Mouse (Mus musculus): Measurements from ENCODE around the gene Ube2k. TPM values are rescaled to one million over a fixed set of nuclear protein-coding genes. Genes with fewer than 3 reads are reported as not detected.
A peak's percentile ranks its signal among the peaks of the same experiment; 100 is the strongest.
"Not testable (repeated sequence)": the region's sequence is repeated elsewhere in the genome, so short reads cannot be mapped to it uniquely, and the experiment has no call there.

The Ube2k gene
- polyA plus RNA-seq, 1 experiment, result 105 TPM

DNA sequence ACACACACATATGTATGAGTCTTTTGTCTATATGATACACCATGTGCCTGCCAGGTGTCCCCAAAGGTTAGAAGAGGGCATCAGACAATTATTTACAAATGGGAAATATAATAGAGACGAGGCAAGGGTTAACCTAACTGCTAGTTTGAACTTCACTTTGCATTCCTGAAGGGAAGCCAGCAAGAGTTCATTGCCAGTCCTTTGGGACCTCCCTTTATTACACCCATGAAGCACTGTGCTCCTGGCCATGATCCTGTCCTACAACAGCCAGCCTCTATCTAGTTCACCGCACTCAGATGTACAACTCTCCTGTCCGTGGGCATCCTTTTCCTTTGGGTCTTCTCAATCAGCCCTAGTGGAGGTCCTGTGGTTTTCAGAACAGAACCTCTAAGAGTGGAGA, 23.5 kb upstream of the Ube2k start:
- TF ChIP-seq CTCF (IDR thresholded peaks at IDR 0.05; ENCODE audit: borderline replicate concordance, extremely low read depth, insufficient read depth, insufficient read length) (no peak), POLR2A (IDR thresholded peaks at IDR 0.05; ENCODE audit: borderline replicate concordance, extremely low read depth, insufficient read depth, insufficient read length, poor library complexity, severe bottlenecking) (no peak)
- DNase-seq (ENCODE audit: low read depth), result no peak

DNA sequence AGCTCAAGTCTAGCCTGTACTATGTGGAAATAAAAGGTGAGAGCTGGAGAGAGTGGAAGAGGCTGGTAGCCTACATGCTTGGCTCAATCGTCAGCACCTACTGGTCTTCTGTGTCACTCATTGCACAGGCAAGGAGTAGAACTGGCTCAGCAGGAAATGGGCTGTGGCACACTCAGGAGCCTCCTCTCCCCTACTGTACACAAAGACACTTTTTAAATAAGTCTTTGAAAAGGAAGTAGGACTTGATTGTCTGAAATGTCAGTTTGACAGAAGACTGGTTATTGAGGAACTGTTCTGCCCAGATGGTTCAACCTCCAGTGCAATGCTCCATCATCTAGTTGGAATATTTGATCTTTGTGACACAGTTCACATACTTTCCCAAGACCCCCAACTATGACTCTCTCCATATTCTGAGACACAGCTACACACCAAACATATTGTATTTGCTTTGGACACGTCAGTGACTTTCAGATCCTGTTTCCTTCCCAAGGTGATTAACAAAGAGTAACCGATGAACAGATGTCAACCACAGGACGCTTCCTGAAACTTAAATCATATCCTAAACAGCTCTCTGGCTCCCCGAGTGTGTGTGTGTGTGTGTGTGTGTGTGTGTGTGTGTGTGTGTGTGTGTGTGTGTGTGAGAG, 22.3 kb upstream of the Ube2k start:
- no peak for DNase-seq (ENCODE audit: low read depth)
- TF ChIP-seq CTCF (IDR thresholded peaks at IDR 0.05; ENCODE audit: borderline replicate concordance, extremely low read depth, insufficient read depth, insufficient read length), result no peak
- no peak for TF ChIP-seq POLR2A (IDR thresholded peaks at IDR 0.05; ENCODE audit: borderline replicate concordance, extremely low read depth, insufficient read depth, insufficient read length, poor library complexity, severe bottlenecking)

DNA sequence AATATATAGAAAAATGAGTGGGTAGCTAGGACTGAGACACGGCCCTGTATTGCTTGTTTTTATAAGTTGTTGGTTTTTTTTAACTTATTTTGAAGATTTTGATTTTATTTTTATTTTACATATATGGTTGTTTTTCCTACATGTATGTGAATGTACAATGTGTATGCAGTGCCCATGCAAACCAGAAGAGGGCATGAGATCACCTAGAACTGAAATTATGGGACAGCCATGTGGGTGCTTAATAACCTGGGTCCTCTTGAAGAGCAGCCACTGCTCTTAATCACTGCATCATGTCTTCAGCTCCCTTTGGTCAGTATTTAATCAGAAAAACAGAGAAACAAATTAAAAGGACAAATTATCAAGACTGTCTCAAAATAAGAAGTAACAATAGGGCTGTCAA, 15.2 kb upstream of the Ube2k start:
- peak; percentile 44 for DNase-seq (ENCODE audit: low read depth)
- TF ChIP-seq POLR2A (IDR thresholded peaks at IDR 0.05; ENCODE audit: borderline replicate concordance, extremely low read depth, insufficient read depth, insufficient read length, poor library complexity, severe bottlenecking) (no peak), CTCF (IDR thresholded peaks at IDR 0.05; ENCODE audit: borderline replicate concordance, extremely low read depth, insufficient read depth, insufficient read length) (peak; percentile 22; the same call in 1 of the 2 replicates)

DNA sequence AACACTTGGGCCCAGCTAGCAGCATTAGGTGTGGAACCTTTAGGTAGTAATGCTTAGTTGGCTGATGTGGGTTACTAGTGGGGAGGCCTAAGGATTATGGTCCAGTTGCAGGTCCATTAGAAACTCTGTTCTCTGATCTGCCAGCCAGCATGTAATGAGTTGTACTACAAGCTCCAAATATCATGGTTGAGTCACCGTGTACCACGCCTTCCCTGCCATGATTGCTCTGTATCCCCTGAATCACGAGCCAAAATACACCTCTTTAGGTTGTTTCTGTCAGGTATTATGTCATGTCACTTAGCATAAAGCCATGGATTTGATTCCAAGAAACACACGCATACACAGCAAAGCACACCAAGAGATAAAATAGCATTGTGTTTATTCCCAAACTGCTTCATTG, 12.2 kb upstream of the Ube2k start:
- DNase-seq (ENCODE audit: low read depth), result no peak
- TF ChIP-seq CTCF (IDR thresholded peaks at IDR 0.05; ENCODE audit: borderline replicate concordance, extremely low read depth, insufficient read depth, insufficient read length) (no peak), POLR2A (IDR thresholded peaks at IDR 0.05; ENCODE audit: borderline replicate concordance, extremely low read depth, insufficient read depth, insufficient read length, poor library complexity, severe bottlenecking) (no peak)

DNA sequence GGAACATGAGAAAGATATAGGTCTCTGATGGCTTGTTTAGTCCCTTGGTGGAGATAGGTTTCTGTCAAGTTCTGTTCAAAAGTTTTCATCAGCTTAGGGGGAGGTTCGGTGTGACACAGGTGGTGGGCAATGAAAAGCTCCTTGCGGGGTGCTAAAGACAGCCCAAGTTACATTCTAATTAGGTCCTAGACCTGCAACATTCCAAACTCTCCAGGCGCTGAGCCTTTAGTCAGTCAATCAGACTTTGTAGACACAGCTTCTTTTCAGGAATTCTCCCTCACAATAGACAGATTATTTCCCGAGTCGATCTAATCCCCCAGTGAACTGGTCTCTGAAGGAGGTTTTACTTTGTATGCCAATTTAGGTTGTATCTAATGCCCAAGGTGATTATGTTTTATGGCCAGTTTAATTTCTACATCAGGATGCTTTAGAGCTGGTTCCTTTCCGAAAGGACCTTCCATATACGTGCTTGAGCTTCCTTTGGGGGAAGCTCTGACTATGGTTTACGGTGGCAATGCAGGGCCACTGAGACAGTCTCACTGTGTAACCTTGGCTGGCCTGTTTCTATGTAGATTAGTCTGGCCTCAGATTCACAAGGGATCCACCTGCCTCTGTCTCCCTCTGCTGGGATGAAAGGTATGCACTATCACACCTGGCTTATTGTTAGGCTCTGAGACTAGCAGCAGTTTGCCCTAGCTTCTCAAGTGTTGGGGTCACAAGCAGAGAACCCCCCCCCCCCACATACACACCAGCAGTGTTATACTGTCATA, 11.2 kb upstream of the Ube2k start:
- TF ChIP-seq CTCF (IDR thresholded peaks at IDR 0.05; ENCODE audit: borderline replicate concordance, extremely low read depth, insufficient read depth, insufficient read length) (peak; percentile 15; the same call in 1 of the 2 replicates), POLR2A (IDR thresholded peaks at IDR 0.05; ENCODE audit: borderline replicate concordance, extremely low read depth, insufficient read depth, insufficient read length, poor library complexity, severe bottlenecking) (no peak)
- DNase-seq (ENCODE audit: low read depth), result peak; percentile 35

DNA sequence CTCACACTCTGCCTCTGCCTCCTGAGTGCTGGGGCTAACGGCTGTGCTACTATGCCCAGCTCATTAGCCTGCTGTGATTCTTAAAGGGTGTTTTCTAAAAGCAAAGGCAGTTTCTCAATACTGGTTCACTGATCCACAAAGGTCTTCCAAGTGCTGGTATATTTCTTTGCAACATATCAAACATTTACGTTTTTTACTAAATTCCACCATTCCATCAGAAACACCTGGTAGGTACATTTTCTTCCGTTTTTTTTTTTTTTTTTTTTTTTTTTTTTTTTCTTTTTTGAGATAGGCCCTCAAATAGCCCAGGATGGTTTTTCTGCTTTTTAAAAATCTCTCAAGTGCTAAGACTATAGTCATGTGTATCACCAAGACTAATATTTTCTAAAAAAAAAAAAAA, 5.8 kb upstream of the Ube2k start:
- TF ChIP-seq POLR2A (IDR thresholded peaks at IDR 0.05; ENCODE audit: borderline replicate concordance, extremely low read depth, insufficient read depth, insufficient read length, poor library complexity, severe bottlenecking), result no peak
- no peak for TF ChIP-seq CTCF (IDR thresholded peaks at IDR 0.05; ENCODE audit: borderline replicate concordance, extremely low read depth, insufficient read depth, insufficient read length)

DNA sequence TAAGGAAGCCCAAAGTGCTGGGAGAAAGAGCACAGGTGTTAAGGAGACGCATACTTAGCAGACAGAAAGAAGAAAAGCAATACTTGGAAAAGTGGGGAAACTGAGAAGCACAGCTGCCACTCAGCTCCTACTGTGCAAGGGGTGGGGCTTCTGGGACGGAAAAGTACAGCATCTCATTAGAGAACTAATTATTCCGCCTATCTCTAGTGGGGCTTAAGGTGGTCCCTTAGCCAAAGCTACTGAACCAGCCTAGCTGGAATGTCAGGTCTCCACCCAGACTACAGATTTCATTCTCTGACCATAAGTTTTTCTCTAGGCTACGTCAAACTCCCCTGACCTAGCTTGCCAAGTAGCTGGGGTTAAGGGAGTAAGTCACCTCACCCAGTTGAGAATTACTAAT, 2.5 kb upstream of the Ube2k start:
- TF ChIP-seq POLR2A (IDR thresholded peaks at IDR 0.05; ENCODE audit: borderline replicate concordance, extremely low read depth, insufficient read depth, insufficient read length, poor library complexity, severe bottlenecking) (no peak), CTCF (IDR thresholded peaks at IDR 0.05; ENCODE audit: borderline replicate concordance, extremely low read depth, insufficient read depth, insufficient read length) (no peak)
- DNase-seq (ENCODE audit: low read depth), result no peak

More for the DNA sequence above, 5.8 kb upstream of the Ube2k start:
- no peak for DNase-seq (ENCODE audit: low read depth)

DNA sequence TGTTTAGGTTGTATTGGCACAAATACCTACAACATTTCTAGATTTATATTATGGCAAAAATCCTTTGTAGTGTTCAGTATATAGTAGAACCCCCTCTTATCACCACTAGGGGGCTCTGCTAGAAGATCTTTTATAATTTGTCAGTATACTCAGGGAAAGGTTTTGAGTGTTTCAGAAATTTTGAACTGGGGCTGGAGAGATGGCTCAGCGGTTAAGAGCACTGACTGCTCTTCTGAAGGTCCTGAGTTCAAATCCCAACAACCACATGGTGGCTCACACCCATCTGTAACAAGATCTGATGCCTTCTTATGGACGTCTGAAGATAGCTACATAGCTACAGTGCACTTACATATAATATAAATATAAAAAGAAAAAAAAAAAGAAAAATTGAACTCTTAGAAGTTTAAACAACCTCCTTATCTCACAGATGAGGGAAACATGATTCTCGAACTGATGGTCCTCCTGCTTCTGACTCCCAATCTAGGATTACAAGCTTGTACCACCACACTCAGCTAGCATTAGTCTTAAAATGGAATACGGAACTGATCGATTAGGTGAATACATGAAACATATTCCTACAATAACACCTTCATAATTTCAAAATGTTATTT, 1.5 kb upstream of the Ube2k start:
- peak; percentile 73 for DNase-seq (ENCODE audit: low read depth)
- TF ChIP-seq POLR2A (IDR thresholded peaks at IDR 0.05; ENCODE audit: borderline replicate concordance, extremely low read depth, insufficient read depth, insufficient read length, poor library complexity, severe bottlenecking), result no peak

DNA sequence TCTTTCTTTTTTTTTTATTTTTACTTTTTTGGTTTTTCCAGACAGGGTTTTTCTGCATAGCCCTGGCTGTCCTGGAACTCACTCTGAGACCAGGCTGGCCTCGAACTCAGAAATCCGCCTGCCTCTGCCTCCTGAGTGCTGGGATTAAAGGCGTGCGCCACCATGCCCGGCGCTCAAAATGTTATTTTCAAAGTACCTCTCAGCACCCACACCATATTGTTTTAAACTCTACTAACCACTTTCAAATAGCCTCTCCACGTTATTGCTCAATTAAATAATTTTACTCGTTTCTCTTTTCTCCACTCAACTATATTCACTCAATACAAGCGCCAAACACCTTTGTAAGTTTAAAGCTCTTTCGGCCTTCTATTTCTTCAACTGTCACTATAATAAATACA, 966 bp upstream of the Ube2k start:
- DNase-seq (ENCODE audit: low read depth), result not testable (repeated sequence)

DNA sequence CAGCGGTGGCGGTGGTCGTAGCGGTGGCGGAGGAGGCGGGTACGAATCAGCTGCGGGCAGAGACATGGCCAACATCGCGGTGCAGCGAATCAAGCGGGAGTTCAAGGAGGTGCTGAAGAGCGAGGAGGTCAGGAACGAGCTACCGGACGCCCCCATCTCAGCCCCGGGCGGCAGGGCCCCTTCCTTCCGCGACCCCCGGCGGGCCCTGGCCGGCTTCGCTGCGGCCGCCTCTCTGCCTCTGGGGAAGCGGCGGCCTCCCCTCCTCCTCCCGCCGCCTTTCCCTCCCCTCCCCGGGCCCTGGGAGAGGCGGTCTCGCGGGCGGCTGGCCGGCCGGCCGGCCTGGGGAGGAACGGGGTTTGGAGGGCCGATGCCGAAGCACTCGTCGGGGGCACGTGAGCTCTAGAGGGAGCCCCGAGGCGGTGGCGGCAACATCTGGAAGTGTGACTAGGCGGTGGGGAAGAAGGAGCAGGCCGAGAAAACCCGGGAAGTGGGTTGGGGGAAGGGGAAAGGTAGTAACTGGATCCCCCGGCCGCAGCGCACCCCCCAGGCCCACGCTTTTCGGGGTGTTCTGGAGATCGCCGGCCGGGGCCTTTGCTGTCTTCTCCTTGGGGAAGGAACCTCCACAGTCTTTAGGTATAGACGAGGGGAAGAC, 513 bp downstream of the Ube2k start:
- peak; percentile 77 for DNase-seq (ENCODE audit: low read depth)
- TF ChIP-seq POLR2A (IDR thresholded peaks at IDR 0.05; ENCODE audit: borderline replicate concordance, extremely low read depth, insufficient read depth, insufficient read length, poor library complexity, severe bottlenecking), result no peak
- no peak for TF ChIP-seq CTCF (IDR thresholded peaks at IDR 0.05; ENCODE audit: borderline replicate concordance, extremely low read depth, insufficient read depth, insufficient read length)

DNA sequence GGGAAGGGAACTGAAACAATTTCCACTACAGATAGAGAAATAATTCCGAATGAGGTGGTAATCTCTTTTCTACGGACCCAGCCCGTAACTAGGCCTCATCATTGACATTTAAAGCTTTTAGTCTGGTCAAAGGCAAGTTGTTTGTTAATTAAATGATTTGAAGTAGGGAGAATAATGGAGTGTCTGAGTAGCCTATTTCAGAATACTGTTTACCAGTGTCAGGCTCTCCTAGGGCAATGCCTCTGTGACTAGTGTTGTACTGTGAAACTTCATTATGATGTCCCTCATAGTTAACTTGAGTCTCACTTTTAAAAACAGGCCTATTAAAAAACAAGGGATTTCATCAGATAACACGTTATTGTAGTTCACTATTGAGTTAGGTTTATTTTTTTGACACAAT, 1.1 kb downstream of the Ube2k start:
- TF ChIP-seq CTCF (IDR thresholded peaks at IDR 0.05; ENCODE audit: borderline replicate concordance, extremely low read depth, insufficient read depth, insufficient read length), result no peak
- TF ChIP-seq POLR2A (IDR thresholded peaks at IDR 0.05; ENCODE audit: borderline replicate concordance, extremely low read depth, insufficient read depth, insufficient read length, poor library complexity, severe bottlenecking), result no peak
- peak; percentile 35 for DNase-seq (ENCODE audit: low read depth)

Data from brain, embryonic 14.5 days (tissue).